Mouse (Mus musculus): ENCODE results near the gene Mob2.

Mob2 gene

DNA sequence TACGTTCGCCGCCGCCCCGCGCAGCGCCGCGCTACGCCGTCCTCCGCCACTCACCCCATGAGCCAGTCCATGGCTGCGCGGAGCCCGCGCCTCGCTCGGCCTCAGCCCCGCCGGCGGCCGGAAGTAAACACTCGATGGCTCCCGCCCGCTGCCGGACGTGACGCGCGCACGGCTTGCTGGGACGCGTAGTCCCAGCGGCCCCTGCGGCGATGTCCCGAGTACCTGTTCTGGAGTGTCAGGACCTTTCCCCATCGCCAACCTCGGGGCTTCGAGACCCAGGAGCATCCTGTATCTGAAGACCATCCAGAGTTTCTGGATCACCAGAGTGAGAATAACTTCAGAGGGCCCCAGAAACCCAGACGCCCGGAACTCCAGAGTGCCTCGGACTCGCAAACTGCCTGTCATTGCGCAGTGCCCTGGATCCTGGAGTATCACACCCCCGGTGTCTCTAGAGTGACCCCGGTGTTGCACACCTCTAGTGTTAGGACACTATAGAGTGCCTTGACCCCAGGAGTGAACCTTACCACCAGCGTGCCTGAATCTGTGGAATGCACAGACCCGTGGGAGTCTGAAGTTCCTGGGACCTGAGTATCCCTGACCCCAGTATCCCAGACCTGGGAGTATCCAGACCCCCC lies at the start of gene Mob2:
Mob2 (minus strand) TSS at position 135 of the 635 bp plus-strand sequence.
- DNase-seq = peak; percentile 92 to 94

DNA sequence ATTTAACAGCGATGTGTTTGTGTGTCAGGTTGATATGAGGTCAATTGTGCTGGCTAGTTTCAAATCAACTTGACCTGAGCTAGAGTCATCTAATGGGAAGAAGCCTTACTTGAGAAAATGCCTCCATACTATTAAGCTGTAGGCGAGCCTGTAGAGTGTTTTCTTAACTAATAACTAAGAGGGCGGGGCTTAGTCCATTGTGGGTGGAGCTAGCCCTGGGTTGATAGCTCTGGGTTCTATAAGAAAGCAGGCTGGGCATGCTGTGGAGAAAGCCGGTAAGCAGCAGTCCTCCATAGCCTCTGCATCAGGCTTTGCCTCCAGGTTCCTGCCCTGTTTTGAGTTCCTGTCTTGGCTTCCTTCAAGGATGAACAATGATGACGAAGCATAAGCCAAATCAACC lies 43.9 kb upstream of the Mob2 start:
- DNase-seq = no peak

DNA sequence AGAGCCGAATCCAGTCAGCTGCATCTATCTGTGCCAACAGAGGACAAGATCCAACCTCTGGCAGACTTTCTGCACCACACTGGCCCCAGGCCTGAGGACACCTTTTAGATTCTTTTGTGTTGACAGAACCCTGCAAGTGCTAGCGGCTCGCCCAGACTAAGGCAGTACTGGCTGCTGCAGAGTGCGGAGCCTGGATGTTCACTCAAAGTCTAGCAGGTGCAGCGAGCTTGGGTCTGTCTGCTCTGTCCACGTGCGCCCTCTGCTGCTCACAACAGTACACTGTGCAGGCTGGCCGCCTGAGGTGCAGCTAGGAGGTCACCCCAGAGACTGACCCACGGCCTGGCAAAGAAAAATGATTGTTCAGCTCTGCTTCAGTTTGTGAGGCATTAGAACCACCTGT lies 36.9 kb upstream of the Mob2 start:
- DNase-seq = peak; percentile 74 to 83

DNA sequence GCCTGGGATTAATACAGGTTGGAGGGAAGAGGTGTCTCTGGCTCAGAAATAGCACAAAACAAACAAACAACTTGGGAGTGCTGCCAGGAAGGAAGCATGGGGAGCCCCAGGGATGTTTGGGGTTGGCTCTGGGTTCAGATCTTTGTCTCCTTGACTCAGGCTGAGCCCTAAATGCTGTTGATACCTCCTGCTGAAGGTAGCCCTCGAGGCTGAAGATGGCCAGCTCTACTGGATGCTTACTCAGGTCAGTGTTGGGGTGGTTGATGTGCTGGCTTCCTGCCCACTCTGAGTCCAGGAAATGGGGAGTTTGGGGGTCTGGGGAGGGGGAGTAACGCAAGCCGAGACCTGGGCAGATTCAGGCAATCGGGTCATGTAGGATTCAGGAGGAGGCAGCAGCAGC lies 35.8 kb upstream of the Mob2 start:
- no peak for DNase-seq

DNA sequence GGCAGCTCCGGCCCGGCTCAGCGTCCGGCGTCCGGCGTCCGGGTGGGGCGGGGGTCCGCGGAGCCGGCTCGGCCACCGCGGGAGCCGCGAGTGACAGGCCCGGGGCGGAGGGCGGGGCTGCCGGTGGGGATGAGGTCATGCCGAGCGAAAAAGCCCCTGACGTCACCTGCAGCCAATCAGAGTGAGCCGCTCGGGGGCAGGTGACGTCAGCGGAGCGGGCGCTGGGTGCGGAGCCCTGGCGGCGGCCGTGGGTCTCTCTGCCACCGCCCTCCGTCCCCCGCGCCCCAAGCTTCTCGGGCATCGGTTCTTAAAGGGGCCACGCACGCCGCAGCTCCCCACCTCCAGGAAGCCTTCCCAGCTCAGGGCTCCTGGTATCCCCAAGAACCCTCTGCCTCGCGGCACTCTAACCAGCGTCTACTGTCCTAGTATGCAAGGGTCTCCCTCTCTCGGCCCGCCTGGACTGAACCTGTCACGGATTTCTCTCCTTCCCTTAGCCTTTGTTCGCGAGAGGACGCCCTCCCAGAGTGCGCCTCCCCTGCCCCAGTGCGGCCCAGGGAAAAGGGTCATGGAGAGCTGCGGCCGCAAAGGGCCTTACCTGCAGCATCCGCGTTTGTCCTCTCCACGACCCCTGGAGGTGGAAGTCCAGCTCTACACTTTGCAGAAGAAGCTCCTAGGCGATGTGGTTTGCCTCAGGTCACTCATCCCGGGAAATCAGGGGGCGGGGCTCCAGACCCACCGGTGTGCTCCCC lies 34.5 kb upstream of the Mob2 start, which contains the start of gene Dusp8:
Dusp8 (minus strand) TSS at position 661 of the 749 bp plus-strand sequence.
- DNase-seq = peak; percentile 94

DNA sequence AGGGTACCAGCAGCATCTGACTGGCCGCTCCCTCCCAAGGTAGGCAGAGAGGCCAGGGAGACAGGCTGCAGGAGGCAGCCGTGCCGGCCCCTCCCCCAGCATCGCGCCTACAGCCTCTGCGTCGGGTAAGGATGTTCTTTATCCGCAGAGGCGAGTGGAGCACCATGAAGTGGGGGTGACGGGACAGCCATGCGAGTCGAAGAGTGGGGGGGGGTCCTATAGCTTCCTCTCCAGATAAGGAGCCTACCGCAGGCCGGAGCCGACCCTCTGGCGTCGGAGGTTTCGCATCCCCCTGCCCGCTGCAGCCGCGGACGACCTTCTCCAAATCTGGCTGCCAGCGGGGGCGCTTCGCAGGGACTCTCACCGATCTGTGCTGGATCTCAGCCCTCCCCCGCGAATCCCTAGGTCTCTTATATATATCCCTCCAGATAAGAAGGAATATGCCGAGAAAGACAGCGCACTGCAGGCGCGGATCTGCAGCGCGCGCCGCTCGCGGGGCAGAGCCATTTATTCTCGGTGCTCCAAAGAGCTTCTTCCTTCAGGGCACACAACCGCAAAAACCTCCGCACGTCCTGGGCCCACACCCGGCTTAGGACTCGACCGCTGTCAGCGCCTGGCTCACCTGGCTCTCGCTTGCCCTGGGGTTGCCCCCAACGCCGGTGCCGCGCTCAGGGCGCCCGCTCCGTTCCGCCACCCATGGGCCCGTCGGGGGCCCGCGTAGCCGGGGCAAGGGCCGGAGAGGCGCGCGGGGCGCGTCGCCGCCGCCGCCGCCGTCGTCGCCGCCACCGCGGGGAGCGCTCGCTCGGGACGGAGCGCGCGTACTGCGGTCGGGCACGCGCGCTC lies 33.7 kb upstream of the Mob2 start:
- peak; percentile 49 to 53 for DNase-seq

DNA sequence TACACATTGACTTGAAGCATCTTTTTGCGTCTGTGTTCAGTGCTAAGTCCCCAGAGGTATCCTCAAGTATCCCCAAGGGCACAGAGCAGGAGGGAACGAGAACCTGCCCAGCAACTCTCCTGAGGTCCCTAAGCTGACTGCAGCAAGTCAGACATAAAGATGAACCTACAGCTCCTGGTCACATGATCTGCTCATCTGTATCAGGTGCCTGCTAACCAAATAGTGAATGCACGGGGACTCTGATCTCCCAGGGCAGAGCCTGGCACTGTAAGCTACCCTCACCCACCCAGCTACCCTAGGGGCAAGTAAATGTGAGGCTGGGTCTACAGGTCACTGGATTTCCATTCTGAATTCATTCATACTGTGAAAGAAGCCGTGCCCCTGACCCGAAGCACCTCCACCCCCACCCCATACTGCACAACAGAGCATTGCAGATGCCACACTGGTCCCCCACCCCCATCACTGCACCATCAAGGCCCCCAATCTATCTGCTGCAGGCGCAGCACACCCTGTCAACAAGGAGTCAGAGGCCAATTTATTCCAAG lies 32.9 kb upstream of the Mob2 start:
- DNase-seq = no peak

DNA sequence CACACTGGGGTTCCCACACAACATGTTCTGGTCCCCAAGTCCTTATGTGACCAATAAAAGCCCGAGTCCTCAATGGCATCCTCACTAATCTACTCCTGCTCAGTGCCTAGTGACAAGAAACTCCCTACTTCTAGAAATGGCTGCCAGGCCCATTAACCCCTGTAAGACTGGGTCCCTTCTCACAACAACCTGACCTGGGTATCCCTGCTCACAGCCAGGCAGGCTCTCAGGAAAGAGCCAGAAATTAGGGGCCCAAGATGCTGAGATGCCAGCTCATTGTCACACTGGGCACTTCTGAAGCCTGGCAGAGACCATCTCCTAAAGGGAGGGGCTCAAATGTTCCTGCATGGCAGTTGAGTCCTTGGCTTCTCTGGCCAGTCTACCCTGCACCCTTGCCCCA lies 32.1 kb upstream of the Mob2 start:
- no peak for DNase-seq

DNA sequence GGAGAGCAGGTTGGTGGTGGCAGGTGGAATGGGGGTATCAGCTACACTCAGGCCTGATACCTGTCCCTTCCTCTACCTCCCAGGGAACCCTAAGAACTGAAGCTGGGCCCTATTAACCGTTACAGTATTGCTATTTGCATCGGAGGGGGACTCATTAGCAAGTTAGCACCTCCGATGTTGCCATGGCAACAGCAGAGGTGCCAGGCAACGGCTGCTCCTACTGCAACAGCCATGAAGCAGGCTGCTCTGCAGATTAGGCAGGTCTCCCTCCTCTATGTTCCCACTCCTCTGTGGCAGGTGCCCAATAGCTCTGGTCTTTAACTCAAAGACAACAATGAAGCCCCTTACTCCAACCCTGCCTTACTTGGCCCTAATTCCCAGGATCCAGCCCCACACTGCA lies 31.0 kb upstream of the Mob2 start:
- no peak for DNase-seq

DNA sequence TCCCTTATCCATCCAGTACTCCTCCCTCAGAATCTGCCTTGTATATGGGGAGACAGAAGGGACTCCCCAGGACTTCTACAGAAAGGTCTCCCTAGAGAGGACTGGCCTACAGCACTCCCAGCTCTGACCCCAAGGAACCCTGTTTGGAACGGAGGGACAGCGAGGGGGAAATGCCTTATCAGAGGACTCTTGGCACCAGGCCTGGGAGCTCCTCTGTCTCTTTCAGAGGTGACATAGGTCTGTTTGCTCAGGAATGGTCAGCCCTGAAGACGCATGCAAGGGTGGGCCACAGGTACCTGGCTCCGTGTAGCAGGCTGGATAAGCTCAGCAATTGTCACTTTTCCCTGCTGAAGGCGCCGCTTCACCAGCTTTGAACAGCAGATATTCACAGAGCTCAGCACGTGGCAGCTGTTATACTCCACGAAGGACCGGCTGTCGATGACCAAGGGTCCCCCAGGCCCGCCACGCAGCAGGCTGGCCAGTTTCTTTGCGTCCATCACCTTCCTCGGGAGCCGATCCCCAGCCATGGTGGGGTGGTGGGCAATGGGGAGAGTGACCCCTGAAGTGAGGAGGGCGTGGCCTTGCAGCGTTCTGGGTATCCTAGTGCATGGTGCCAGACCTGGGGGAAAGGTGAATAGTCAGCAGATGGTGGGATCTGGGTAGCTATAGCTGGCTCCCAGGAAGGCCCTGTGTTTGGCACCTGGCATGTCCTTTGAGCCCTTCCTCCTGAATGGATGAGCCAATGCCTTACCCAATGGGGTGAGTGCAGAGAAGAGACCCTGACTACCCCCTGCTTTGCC lies 29.0 kb upstream of the Mob2 start:
- no peak for DNase-seq

DNA sequence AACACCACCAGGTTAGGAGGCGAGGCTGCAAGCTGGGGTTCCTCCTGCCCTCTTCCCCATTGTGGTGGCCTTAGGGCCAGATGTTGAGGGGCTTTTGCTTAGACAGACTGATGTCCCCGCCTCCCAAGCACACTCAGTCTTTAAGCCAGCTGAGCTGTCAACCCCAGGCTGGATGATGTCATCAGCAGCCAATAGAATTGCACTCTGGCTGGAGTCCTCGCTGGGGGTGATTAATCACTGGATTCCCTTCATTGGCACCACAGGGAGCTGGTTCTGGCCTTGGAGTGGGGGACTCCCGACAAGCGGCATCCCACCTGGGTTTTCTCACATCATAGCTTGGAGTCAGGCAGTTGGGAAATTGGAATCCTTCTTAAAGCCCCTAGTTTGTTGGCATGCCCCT lies 28.0 kb upstream of the Mob2 start:
- DNase-seq = peak; percentile 54 to 61

DNA sequence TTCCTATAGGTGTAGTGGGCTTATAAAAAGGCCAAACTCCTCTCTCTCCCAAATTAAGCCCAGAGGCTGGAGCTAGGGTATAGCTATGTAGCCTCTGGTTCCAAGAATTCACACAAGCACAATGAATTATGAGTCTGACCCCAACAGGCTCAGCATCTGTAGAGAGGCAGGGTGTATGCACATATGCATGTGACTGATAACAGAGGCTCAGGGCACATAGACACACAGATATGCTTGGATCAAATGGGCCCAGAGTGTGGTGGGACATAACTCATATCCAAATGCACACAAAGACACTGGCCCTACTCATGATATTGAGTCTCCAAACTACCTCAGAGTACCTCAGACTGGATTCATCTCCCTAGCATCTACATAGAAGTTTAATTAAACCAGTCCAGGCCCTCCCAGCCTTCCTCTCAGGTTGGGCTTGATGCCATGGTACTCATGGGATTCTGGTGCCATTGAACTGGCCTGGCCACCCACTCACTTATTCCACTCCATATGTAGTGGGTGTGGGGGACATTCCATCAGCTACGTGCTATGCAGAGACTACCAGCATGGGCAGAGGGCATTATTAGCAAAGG lies 26.3 kb upstream of the Mob2 start:
- DNase-seq = no peak

DNA sequence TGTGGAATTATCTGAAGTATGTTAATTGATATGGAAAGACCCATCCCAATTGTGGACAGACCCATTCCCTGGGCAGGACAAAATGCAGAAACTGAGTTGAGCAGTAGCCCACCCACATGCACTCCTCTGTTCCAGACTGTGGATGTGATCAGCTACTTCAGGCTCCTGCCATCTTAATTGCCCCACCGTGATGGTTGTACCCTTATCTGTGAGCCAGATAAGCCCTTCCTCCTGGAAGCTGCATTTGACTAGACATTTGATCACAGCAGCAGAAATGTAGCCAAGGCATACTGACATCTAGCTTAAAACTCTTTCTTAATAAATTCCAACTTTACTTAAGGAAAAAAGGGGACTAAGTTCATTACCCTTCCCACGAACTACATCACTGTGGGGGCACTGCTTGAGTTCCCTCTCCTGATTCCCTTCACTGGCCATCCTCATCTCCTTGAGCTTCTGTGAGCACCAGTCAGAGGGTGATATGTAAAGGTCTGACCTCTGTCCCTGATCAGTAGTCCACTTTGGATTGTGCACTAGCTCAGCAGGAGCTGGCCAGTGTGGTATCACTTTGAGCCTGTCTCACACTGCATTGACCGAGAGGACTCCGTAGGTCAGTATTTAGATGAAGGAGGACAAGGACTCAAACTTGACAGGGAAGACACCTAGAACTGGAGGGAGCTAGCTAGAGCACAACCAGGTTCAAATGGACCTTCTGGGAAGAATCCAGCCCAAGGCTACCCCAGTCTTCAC lies 25.5 kb upstream of the Mob2 start:
- no peak for DNase-seq

DNA sequence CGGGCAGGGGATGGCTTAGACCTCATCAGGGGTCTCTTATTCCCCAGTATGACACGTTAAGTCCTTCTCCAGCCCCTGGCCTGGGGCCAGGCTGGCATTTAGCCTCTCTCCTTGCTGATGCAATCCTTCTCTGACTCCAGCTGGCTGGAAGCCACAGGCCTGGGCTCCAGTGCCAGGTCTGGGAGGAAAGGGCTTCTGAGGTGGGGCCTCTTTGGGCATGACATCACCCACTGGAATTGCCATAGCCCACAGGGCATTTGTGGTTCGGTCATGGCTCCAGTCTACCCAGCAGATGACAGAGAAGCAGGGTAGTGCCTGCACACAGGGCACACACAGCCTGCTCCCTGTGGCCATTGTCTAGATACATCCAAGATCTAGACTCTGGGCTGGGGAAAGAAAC lies 24.0 kb upstream of the Mob2 start:
- DNase-seq = peak; percentile 88 to 91

DNA sequence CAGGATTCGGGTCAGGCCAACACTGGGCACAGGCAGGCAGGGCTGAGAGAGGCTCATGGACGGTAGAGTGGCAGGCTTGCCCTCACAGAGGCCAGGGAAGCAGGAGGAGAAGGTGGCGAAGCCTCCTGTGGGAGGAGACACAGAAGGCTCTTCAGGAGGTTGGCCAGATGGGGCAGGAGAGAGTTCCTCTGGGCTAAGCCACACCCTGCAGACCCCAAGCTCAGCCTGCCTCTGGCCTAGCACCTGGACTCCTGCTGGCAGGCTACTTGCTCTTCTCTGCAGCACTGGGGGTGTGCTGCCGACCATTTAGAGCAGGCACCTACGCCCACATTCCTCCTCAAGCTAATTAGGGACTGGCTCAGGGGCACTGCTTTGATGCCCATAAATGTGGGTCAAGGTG lies 23.5 kb upstream of the Mob2 start:
- peak in 1 of 2 experiments; percentile 44 for DNase-seq

DNA sequence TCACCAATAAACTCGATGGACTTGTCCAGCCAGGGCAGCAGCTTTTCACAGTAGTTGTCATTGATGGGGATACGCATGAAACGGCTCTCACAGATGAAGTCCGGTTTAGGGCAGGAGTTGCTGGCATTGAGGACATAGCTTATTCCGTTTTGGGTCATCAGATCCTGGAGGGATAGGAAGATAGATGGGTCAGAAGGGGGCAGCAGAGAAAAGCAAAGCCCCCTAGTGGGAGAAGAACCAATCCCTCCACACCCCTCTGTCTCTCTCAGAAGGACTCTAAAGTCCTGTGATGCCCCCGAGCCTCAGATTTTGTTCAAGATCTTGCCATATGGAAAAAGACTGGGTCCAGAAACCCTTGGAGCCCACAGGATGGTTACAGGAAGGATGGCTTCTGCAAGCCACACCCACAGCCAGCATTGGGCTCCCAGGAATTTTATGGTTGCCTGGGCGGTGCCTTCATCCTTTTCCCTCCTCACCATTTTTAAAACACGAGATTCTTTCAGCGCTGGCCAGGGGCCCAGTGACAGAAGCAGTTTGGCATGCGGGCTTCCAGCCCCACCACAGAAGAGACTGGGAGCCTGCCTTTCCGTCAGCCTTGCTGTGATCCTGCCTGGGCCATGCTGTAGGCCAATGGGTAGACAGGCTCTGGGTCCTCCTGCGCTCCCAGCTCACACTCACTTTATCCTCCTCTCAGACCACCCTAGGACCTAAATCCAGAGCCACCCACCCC lies 22.9 kb upstream of the Mob2 start:
- DNase-seq = peak; percentile 75 to 85

DNA sequence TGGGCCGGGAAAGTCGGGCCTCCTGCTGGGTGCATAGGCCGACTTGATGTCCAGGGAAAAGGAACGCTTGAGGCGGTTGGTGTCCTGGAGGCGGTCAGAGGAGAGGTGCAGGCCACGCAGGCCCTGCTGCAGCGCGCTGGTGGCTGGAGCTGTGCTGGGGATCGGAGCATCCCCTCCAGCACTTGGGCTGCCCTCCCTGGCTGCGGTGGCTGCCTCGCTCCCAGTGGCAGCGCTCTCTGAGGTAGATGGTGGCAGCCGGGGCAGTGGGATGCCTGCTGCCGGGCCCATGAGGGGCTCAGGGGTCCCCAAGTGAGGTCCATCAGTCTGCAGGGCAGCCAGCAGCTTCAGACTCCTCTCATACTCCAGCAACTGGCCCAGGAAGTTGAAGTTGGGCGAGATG lies 21.7 kb upstream of the Mob2 start:
- no peak for DNase-seq

DNA sequence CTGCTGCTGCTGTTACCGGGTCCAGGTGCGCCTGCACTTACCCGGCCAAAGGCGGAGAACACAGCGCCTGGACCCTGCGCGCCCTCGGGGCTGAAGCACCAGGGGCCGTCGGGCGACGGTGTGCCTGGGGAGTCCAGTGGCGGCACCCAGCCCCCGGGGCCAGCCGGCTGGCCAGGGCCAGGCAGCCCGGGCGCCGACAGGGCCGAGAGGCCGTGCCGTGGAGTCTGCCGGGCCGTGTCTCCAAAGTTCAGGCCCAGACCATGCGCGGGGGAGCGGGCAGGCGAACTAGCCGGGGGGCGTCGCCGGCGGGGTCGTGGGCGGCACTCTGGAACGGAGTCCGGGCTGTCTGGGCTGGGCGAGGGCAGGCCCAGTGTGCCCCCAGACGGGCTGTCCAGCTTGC lies 21.3 kb upstream of the Mob2 start:
- no peak for DNase-seq

DNA sequence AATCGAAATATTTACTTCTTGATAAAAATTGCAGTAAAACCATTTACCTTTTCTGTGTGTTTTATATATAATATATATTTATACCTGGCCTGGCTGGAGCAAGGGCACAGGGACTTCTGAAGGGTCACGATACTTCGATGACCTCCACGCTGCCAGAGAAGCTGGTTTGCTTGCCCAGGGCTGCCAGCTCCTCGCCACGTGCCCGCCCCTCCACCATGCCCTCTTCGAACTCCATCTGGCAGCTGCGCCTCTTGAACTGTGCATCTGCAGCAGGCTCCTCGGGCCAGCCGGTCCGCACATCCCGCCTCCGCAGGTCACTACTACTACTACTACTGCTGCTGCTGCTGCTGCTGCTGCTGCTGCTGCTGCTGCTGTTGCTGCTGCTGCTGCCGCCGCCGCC lies 20.9 kb upstream of the Mob2 start:
- DNase-seq = no peak

DNA sequence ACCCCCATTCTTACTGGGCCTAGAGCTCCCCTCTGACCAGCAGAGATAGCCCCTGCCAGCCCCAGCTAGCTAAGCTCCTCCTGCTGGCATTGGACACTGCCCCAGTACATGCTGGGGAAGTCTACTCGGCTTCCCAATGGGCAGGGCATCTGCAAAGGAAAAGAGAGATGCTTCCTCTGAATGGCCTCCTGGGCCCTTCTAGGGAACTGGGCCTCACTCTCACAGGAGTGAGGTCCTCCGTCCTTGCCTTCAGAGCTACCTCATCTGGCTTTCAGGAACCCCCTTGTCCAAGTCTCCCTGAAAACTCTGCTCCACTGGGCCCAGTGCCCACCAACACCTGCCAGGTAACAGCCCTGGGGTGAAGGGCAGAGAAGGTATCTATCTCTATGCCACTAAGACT lies 20.0 kb upstream of the Mob2 start:
- no peak for DNase-seq

DNA sequence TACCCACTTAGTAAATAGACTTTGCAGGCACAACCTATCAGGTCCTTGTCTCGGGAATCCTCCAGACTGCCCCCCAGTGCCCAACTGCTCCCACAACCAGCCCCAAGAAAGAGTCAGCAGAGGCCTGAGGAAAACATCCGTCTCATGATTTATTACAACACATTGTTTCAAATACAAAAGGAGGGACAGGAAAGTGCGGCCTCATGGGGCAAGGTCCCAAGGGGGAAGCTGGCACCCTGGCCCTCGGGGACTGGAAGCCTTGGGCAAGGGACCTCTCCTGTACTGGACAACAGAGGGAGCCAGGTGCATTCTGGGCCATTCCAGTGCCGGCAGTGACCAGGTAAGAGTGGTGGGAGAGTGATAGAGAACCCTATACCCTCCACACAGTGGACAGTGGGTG lies 18.5 kb upstream of the Mob2 start:
- peak in 1 of 2 experiments; percentile 53 for DNase-seq
